Mouse (Mus musculus) midbrain, embryonic 11.5 days (tissue): ENCODE data around the gene Cfap46. TPM values are rescaled to one million over a fixed set of nuclear protein-coding genes. Genes with fewer than 3 reads are reported as not detected.

ENCODE experiments used
- ATAC-seq: fragments of 200-750 bp; cut with Nextera tagmentation; 2 replicates; pipeline ENCODE4 v1.8.0; 2017; ENCODE audit warnings: moderate TSS enrichment, moderate library complexity; ENCODE audit not compliant: low FRiP score
- DNase-seq: peaks from one replicate; pipeline ENCODE4 v3.0.0; 2015; ENCODE audit warnings: low spot score; ENCODE audit errors: missing footprints
- H3K27ac ChIP-seq: fragments of 300-500 bp; sonication (generic); 2 replicates; pipeline ENCODE4 v1.5.1; 2014; ENCODE audit warnings: low read depth, low read length
- H3K27me3 ChIP-seq: fragments of 300-500 bp; sonication (generic); 2 replicates; pipeline ENCODE4 v1.6.1; 2014; ENCODE audit warnings: mild to moderate bottlenecking, low read length, moderate library complexity, mixed read lengths; ENCODE audit not compliant: control insufficient read depth, insufficient read depth
- H3K36me3 ChIP-seq: fragments of 300-500 bp; sonication (generic); 2 replicates; pipeline ENCODE4 v1.6.1; 2014; ENCODE audit warnings: mild to moderate bottlenecking, low read length, moderate library complexity, mixed read lengths; ENCODE audit not compliant: control insufficient read depth, insufficient read depth
- H3K4me1 ChIP-seq: fragments of 300-500 bp; sonication (generic); 2 replicates; pipeline ENCODE4 v1.6.1; 2014; ENCODE audit warnings: low read length; ENCODE audit not compliant: control insufficient read depth, insufficient read depth
- H3K4me2 ChIP-seq: fragments of 300-500 bp; sonication (generic); 2 replicates; pipeline ENCODE4 v1.6.1; 2014; ENCODE audit warnings: mild to moderate bottlenecking, moderate library complexity
- H3K4me3 ChIP-seq: fragments of 300-500 bp; sonication (generic); 2 replicates; pipeline ENCODE4 v1.5.1; 2014; ENCODE audit warnings: low read depth, low read length
- H3K9ac ChIP-seq: fragments of 300-500 bp; sonication (generic); 2 replicates; pipeline ENCODE4 v1.6.1; 2014; ENCODE audit warnings: low read length
- H3K9me3 ChIP-seq: fragments of 300-500 bp; sonication (generic); 2 replicates; pipeline ENCODE4 v1.6.1; 2016; ENCODE audit warnings: low read length; ENCODE audit not compliant: control insufficient read depth
- WGBS: fragments of 180-500 bp; shearing (Covaris S2); extraction: QIAGEN DNeasy Blood & Tissue Kit; methylation state at CpG from one replicate; pipeline ENCODE4 v1.1.7; 2014; 5-methylcytosine and 5-hydroxymethylcytosine counted together
- polyA plus RNA-seq: library from polyadenylated mRNA; unstranded; fragments of >200 nt; fragmentation: Nextera tagmentation; extraction: Ambion mirVana; gene quantifications from 2 replicates; pipeline ENCODE4 v1.2.1, GENCODE M21; 2014

Gene Cfap46
- polyA plus RNA-seq, 1 experiment from 2014 or later = 0.37 TPM

DNA sequence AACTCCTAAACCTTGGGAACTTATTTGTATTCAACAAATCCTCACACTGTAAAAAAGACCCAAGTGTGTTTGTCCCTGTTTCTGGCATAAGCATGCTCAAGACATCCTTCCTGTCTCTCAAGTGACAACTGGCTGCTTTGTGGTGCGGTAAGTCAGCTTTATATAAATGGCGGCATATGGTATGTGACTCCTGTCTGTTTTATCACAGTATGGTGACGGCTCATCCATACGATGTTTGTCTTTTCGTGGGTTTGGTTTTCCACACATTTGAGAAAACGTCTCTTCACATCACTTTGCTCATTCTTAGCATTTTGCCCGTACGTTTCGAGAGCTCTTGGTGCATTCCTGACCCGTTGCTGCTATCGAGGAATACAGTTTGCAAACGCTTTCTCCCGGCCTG lies 61.0 kb downstream of the Cfap46 start:
- H3K4me1 ChIP-seq = no peaks in the 10 kb centered on the region
- H3K4me2 ChIP-seq = no peak overlapping the region
- H3K27me3 ChIP-seq = no peaks in the 10 kb centered on the region
- H3K4me3 ChIP-seq = no peak overlapping the region
- DNase-seq (no peak), ATAC-seq (no peak)
- no peak overlapping the region for H3K27ac ChIP-seq
- no peaks in the 10 kb centered on the region for H3K9me3 ChIP-seq
- no peaks in the 10 kb centered on the region for H3K36me3 ChIP-seq
- H3K9ac ChIP-seq = no peak overlapping the region
- whole genome bisulfite sequencing = 90% methylated on average over 13 of the region's 13 CpGs

DNA sequence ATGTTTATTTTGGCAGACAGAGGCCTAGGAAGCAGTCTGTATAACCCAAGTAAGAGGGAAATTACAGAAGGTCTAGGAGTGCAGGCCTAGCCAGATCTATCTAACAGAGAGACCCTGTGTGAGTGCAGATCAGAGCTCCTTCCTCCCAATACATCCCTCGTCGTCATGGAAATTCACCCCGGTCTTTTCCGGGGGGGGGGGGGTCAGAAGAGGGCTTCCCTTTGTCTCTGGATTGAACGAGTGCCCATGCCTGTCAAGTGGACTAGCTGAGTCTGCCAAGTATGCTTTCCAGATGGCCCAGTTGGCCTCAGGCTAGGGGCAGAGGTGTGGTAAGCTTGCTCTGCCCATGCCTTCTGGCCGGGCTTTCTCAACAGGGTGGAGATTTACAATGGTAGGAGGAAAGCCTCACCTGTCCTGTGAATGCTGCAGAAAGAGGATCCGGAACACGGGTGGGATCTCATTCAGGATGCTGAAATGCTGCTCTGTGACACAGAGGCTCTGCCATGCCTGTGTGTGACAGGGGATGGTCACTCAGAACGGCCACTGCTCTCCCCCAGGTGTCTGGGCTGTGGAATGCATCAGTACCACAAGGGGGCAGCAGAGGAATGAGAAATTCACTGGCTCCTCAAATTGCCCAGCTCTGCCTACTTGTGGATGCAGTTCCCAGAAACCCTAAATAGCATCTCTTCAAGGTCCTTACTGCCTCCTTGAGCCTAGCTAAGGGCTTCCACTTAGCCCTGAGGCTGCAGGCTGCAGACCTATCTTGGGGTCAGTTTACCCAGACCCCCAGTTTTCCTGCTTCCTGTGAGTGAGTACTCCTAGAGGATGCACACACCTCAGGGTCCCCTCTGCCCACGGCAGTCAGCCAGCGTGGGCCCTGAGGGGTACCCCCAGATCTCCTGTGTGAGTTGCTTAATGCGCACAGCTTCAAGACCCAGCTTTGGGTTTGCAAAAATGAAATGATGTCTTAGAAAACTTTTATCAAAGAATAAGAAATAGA lies 67.5 kb downstream of the Cfap46 start:
- H3K9ac ChIP-seq = no peak overlapping the region
- no peaks in the 10 kb centered on the region for H3K9me3 ChIP-seq
- DNase-seq = peak; percentile 97
- H3K27me3 ChIP-seq = no peaks in the 10 kb centered on the region; the same call in 1 of the 2 replicates
- no peaks in the 10 kb centered on the region for H3K36me3 ChIP-seq
- ATAC-seq = peak; percentile 68
- H3K27ac ChIP-seq = no peak overlapping the region
- peaks cover 7% of the 10 kb centered on the region; the same call in 1 of the 2 replicates for H3K4me1 ChIP-seq
- no peak overlapping the region for H3K4me3 ChIP-seq
- 55% methylated on average over 12 of the region's 12 CpGs for WGBS
- H3K4me2 ChIP-seq = no peak overlapping the region

DNA sequence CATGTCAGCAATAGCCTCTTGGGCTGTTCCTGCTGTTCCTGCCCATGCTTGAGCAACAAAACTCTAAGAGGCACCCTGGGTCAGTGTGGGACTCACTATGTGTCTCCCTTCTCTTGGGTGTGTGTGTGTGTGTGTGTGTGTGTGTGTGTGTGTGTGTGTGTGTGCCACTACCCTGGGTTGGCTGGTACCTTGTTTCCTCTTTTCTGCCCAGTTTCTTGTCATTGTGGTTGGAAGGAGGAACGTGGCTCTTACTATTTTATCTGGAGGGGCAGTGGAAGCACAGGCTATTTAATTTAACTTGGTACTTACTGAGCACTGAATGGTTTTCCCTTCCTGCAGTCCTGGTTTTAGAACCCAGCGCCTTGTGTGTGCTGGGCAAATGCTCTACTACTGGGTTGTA lies 73.3 kb downstream of the Cfap46 start:
- 80% methylated on average over 2 of the region's 2 CpGs for WGBS
- no peak overlapping the region for H3K9ac ChIP-seq

DNA sequence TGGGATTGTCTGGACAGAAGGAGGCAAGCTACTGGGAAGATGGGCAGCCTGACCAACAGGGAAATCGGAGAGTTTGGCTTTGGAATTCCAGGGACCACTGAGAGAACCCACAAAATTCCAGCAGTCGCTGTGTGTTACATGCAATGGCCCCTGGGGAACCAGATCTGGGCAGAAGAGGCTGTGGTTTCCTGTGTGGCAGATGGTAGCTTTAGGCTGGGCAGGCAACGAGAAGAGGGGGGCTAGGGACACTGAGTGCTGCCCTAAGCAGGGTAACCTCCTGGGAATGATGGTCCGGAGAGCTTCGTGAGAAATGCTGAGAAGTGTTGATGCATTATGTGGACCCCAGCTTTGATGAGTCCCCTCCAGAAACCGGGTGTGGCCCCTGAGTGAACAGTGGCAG lies 87.8 kb downstream of the Cfap46 start:
- Histone ChIP-seq H3K9me3 (no peaks in the 10 kb centered on the region), H3K9ac (no peak overlapping the region), H3K27me3 (no peaks in the 10 kb centered on the region), H3K4me1 (no peaks in the 10 kb centered on the region), H3K36me3 (no peaks in the 10 kb centered on the region), H3K4me3 (no peak overlapping the region), H3K4me2 (no peak overlapping the region), H3K27ac (no peak overlapping the region)
- DNase-seq = no peak
- whole genome bisulfite sequencing = 68% methylated on average over 6 of the region's 6 CpGs
- ATAC-seq = no peak

More for the DNA sequence above, 73.3 kb downstream of the Cfap46 start:
- H3K36me3 ChIP-seq = no peaks in the 10 kb centered on the region
- no peak overlapping the region for H3K4me2 ChIP-seq
- DNase-seq (no peak), ATAC-seq (no peak)
- no peaks in the 10 kb centered on the region for H3K9me3 ChIP-seq
- H3K27me3 ChIP-seq = no peaks in the 10 kb centered on the region
- no peaks in the 10 kb centered on the region for H3K4me1 ChIP-seq
- H3K27ac ChIP-seq = no peak overlapping the region
- no peak overlapping the region for H3K4me3 ChIP-seq

DNA sequence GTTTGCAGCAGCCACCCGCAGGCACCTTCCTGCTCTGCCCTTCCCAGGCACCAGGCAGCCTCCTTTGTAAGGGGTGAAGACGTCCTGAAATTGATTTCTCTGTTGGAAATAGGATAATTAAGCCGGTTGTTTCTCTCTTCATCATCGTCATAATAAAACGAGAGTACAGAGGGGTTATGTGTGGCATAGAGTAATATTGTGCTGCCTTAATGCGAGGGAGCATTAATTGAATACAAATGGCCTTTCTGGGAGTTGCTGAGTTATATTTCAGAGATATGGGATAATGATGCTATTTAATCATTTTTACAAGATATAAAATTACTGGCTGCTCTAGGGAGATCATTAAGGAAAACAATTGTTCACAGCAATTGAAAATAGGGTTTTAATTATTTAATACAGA lies 88.3 kb downstream of the Cfap46 start:
- no peak for ATAC-seq
- 78% methylated on average over 6 of the region's 6 CpGs for WGBS

DNA sequence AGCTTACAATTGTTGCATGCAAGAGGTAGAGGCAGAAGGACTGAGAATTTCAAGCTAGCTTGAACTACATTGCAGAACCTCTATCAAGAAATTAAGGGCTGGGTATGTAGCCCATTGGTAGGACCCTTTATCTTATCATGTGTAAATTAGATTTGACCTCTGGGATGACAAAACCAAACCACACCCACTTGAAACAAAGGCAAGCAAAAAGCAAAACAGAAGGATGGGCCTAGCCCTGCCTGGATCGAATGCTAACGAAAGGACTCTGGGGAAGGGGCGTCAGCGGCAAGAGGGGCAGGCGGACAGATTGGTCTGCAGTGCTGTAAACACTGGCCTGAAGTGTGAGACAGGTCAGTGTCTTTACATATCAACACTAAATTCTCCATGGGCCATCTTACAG lies 92.3 kb downstream of the Cfap46 start:
- H3K9me3 ChIP-seq = no peaks in the 10 kb centered on the region
- DNase-seq (no peak), ATAC-seq (no peak)

More for the DNA sequence above, 88.3 kb downstream of the Cfap46 start:
- DNase-seq = no peak
- H3K9me3 ChIP-seq = no peaks in the 10 kb centered on the region
- no peaks in the 10 kb centered on the region; the same call in 1 of the 2 replicates for H3K27me3 ChIP-seq
- H3K9ac ChIP-seq = no peak overlapping the region
- H3K4me3 ChIP-seq = no peak overlapping the region
- no peak overlapping the region for H3K27ac ChIP-seq
- no peaks in the 10 kb centered on the region for H3K4me1 ChIP-seq
- H3K4me2 ChIP-seq = no peak overlapping the region
- H3K36me3 ChIP-seq = no peaks in the 10 kb centered on the region

DNA sequence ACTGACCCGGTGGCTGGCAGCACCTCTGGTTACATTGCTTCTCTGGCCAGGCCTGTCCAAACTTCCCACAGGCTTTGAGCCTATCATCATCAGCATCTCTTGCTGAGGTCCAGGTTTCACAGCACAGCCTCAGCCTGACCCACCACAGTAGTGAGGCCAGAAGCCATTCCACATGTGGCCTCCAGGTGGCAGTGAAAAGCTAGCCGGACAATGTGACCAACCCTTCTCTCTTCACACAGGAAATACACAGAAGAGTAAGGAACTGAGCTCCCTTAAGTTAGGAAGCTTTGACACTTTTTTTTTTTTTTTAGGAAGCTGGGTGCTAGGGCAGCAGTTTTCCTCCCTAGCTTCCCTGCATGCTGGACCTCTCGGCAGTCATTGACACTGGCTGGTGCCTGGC lies 93.3 kb downstream of the Cfap46 start:
- Histone ChIP-seq H3K9me3 (no peaks in the 10 kb centered on the region), H3K4me3 (no peak overlapping the region), H3K27me3 (peaks cover 41% of the 10 kb centered on the region), H3K9ac (no peak overlapping the region), H3K27ac (no peak overlapping the region), H3K4me1 (0 out of 2 replicates have a peak, but pooled peaks cover 2% of the 10 kb centered on the region), H3K4me2 (no peak overlapping the region), H3K36me3 (no peaks in the 10 kb centered on the region)
- DNase-seq = peak; percentile 88
- ATAC-seq = peak; percentile 60
- WGBS = 30% methylated on average over 3 of the region's 3 CpGs

More for the DNA sequence above, 92.3 kb downstream of the Cfap46 start:
- Histone ChIP-seq H3K9ac (no peak overlapping the region), H3K4me1 (0 out of 2 replicates have a peak, but pooled peaks cover 2% of the 10 kb centered on the region), H3K4me2 (no peak overlapping the region), H3K27me3 (peaks cover 31% of the 10 kb centered on the region), H3K27ac (no peak overlapping the region), H3K4me3 (no peak overlapping the region), H3K36me3 (no peaks in the 10 kb centered on the region)
- WGBS = 85% methylated on average over 5 of the region's 5 CpGs

DNA sequence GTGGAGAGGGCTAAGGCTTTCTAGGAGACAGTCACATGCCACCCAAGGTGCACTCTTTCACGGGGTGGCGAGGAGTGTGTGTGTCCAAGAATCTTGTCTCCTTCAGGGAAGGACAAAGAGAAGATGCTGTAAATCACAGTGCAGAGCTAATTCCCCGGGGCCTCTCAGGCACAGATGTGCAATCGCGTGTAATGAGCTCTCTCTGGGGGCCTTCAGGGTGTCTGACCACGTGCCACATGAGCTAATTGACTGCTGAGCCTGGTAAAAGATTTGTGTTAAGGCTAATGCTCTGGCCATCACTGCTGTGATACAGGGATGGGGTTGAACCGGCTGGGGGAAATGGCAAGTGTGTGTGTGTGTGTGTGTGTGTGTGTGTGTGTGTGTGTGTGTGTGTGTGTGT lies 95.7 kb downstream of the Cfap46 start:
- Histone ChIP-seq H3K4me2 (no peak overlapping the region), H3K9ac (no peak overlapping the region), H3K4me3 (no peak overlapping the region), H3K9me3 (no peaks in the 10 kb centered on the region), H3K27me3 (peaks cover 65% of the 10 kb centered on the region), H3K27ac (no peak overlapping the region), H3K36me3 (no peaks in the 10 kb centered on the region), H3K4me1 (peaks cover 9% of the 10 kb centered on the region; the same call in 1 of the 2 replicates)
- 36% methylated on average over 7 of the region's 7 CpGs for whole genome bisulfite sequencing
- ATAC-seq (peak; percentile 6; the same call in 1 of the 2 replicates), DNase-seq (no peak)

DNA sequence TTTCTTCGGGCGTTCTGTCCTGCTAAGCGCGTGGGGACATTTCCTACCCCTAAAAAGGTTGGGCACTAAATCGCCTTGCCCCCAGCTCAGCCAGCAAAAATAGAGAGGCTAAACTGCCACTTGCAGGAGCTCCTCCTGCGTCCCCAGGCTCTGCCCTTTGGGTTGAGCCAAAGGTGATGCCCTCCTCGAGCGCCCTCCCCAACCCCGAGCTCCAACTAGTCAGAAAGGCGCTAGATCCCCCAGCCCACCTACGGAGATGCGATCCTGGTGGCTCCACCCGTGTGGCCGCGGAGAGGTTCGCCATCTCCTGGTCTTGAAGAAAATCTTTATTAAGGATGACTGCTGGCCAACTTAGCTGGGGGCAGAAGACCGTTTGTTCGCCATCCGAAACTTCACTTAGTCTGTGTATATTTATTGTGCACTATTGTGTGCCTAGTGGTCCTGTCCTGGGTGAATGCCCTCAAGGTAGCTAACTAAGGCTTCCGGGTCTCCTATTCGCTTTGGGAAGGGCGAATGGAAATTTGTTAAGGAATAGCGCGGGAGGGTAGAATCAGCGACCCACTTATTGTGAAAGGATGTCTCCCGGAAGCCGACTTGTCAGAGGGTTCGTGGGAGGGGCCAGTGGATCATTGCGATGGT lies 98.3 kb downstream of the Cfap46 start:
- DNase-seq (peak; percentile 92), ATAC-seq (no peak)
- Histone ChIP-seq H3K27ac (no peak overlapping the region), H3K9ac (peak overlapping the region; percentile 55; the same call in 1 of the 2 replicates), H3K9me3 (no peaks in the 10 kb centered on the region), H3K27me3 (peaks cover 91% of the 10 kb centered on the region), H3K36me3 (no peaks in the 10 kb centered on the region), H3K4me1 (peaks cover 24% of the 10 kb centered on the region), H3K4me2 (peak overlapping the region; percentile 59), H3K4me3 (peak overlapping the region; percentile 44)
- WGBS = 1% methylated on average over 29 of the region's 29 CpGs
